Mouse (Mus musculus) embryo, embryonic 11.5 days (tissue): Measurements from ENCODE around the gene Gm44596.
A peak's percentile ranks its signal among the peaks of the same experiment; 100 is the strongest.
"Not testable (repeated sequence)": the region's sequence is repeated elsewhere in the genome, so short reads cannot be mapped to it uniquely, and the experiment has no call there.

Experiments used
- DNase-seq: peaks from one replicate; pipeline ENCODE4 v3.0.0-alpha.2; 2012; ENCODE audit warnings: low read depth, low spot score

Gm44596 gene

DNA sequence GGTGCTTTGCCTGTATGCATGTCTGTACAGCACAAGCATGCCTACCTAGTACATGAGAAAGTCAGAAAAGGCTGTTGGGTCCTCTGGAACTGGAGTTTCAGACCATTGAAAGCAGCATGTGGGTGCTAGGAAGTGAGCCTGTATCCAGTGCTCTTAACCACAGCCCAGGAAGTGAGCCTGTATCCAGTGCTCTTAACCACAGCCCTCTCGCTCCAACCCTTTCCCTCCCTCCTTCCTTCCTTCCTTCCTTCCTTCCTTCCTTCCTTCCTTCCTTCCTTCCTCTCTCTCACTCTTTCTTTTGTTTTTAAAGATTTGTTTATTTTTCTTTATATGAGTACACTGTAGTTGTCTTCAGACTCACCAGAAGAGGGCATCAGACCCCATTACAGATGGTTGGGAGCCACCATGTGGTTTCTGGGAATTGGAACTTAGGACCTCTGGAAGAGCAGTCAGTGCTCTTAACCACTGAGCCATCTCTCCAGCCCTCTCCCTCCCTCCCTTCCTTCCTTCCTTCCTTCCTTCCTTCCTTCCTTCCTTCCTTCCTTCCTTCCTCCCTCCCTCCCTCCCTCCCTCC lies 5.4 kb downstream of the Gm44596 start:
- not testable (repeated sequence) for DNase-seq

DNA sequence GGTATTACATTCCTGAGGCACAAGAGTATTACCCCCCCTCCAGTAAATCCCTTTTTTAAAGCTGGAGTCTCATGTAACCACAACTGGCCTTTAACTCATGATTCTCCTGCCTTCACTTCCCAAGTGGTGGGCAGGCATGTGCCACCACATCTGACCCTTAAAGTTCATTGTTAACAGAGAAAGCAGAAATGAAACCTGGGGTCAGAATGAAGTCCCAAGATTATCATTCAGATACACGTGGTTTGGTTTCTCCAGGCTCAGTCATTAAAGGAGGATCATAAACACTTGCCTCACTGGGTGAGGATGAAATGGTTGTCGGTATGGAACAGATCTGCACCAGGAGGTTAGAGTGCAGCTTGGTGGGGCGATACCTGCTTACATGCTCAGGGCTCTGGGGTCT lies 6.0 kb downstream of the Gm44596 start:
- DNase-seq: no peak

DNA sequence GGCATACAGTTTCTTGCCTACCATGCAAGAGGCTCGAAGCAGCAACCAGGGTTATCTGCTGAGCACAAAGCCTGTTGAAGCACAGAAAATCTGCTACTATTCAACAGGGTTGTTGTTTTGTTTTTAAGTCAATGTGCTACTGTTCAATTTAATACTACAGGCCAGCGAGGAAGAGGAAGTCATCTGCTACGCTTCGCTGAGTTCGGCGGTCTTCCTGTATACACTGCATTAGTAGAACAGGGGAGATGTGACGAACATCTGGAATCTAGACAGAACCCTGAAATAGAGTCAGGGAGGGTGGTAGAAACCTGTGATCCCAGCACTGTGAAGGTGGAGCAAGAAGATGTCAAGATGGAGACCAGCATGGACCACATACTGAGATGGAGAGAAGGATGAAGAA lies 8.4 kb downstream of the Gm44596 start:
- DNase-seq: no peak

DNA sequence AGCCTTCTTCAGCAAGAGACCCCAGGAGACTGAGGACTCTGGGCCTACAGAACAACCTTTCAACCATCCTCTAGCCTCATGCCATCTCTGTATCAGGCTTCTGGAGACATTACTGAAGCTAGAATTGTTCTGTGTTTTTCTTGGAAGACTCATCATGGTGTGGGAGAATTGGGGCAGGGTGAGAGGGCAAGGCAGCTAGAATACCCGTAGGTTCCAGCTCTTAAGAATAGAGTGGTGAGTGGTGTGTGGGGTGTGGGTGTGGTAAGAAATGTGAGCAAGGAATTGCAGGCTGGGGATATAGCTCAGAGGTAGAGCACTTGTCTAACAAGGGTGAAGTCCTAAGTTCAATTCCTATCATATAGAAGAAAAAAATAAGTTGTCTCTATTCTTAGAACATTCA lies 9.7 kb downstream of the Gm44596 start:
- no peak for DNase-seq

DNA sequence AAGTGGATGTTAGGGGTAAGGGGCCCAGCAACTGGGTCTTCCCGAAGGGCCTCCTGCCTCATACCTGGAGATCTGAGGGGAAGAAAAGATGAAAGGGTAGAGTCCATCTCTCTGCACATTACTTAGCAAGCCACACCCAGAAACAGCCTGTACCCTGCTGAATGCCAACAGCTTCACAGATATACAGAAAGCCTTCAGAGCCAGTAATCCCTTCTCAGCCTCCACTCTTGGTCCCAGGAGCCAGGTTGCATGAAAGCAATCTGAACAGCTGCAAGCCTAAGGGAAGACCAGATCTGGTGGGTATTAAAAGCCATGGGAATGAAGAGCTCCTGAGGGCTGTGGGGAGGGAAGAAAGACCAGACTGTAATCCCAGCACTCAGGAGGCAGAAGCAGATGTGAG lies 13.9 kb downstream of the Gm44596 start:
- DNase-seq: no peak

DNA sequence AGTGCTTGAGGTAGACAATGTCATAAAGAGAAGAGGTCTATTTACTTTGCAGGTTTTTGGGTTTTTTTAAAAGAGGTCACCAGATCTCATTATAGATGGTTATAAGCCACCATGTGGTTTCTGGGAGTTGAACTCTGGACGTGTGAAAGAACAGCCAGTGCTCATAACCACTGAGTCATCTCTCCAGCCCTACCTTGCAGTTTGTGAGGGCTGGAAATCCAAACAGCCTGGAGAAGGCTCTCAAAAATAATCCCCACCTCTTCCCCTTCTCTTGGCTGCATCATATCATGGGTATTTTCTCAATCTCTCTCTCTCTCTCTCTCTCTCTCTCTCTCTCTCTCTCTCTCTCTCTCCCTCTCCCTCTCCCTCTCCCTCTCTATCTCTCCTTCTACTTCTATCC lies 15.4 kb downstream of the Gm44596 start:
- DNase-seq: no peak

DNA sequence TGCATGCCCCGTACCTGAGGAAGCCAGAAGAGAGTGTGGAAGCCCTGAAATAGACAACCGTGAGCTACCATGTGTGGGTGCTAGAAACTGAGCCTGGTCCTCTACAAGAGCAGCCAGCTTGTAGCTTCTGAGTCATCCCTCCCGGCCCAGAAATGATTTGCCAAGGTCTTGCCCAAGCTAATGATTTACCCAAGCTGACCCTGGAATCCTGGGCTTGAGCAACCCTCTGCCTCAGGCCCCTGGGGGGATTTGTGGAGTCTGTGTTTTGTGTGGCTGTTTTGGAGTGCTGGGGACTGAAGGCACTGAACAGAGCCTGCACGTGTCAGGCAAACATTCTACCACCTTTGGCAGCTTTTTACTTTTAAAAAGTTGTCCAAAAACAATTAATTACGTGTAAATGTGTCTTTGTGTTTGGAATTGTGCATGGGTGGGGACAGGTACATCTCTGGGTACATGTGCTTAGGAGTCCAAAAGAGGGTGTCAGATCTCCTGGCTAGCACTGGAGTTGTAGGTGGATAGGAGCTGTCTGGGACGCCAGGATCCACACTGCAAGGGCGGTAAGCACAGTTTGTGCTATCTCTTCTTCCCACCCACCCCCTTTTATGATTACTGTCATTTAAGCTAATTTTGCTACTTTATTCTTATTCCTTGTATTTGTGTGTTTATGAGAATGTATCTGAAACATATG lies 22.4 kb downstream of the Gm44596 start:
- DNase-seq: no peak

DNA sequence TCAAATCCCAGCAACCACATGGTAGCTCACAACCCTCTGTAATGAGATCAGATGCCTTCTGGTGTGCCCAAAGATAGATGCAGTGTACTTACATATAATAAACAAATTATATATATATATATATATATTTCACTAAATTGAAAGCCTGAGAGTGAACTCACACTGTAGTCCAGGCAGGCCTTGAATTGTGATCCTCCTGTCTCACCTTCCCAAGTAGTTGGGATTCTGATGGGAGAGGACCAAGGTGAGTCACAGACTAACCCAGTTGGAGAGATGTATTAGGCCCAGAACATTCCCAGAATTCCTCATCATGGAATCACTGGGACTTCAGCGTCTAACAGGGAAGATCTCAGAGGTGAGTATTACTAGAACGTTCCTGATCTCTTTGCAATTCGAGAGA lies 23.7 kb downstream of the Gm44596 start, which contains the start of gene Nrip2:
Gene Nrip2, plus strand, starts transcription at position 301 of the 400 bp plus-strand sequence.
- no peak for DNase-seq

DNA sequence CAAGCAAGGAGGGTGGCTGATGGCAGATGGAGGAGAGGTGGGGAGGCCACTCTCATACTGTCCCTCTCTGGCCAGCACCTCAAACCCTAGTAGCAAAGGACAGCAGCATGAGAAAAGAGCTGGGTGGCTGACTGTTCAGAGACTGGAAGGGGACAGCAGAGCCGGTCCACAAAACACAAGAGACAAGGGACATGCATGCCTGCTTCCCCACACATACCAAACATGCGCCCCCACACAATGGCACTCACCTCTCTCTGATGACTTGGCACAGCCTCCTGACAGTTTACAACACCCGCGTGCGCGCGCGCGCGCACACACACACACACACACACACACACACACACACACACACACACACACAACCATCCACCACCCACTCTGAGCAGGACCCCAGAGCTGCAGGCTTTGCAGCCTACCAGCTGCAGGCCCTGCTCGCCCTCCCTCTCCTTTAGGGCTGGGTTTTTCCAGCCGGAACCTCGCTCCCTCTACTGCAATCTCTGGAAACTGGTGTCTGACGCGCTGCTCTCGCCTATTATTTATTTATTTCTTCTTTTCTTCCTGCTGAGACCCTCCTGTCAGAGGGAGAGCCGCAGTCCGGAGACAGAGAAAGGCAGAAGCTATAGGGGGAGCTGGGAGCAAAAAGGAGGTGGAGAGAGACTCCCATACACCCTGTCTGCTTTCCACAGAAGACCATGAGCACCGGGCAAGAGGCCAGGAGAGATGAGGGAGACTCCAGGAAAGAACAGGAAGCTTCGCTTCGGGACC lies 24.3 kb downstream of the Gm44596 start:
- DNase-seq: no peak

DNA sequence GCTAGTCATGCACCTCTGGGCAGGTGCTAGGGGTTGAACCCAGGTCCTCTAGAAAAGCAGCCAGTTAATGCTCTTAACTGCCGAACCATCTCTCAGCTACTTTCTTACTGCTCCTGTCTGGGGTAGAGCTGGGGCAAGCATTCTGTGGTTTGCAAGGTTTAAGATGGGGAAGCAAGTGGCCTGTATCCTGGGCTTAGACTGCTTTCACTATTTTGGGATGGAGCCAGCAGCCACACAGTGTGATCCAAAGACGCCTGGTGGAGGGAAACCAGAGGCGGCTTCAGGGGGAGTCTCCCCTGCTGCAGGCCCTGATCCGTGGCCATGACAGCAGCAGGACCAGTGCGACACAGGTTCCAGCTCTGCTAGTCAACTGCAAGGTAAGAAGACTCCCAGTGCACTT lies 29.4 kb downstream of the Gm44596 start:
- DNase-seq: no peak

DNA sequence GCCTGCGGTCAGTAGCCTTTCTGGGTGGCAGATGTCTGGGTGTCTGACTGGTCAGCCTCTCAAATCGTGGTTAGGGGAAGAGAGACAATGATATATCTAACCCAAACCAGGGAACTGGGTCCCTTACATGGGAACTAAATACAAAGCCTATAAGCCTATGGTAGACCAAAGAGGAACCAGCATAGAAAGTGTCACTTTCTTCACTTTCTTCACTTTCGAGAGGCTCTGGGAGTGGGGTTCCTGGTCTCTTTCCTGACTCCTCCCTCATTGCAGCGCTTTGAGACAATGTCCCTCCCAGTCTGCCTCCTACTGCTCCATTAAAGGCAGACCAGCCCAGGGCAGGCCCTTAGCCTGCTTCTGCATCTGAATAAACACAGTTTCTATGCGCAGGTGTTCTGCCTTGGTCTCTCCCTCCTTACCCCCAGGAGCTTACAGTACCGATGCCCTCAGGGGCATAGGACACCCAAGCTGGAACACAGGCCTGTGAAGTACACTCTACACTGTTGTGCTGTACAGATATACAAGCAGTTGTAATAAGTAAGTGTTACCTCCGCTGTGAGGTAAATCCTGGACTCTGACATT lies 33.3 kb downstream of the Gm44596 start:
- no peak for DNase-seq

DNA sequence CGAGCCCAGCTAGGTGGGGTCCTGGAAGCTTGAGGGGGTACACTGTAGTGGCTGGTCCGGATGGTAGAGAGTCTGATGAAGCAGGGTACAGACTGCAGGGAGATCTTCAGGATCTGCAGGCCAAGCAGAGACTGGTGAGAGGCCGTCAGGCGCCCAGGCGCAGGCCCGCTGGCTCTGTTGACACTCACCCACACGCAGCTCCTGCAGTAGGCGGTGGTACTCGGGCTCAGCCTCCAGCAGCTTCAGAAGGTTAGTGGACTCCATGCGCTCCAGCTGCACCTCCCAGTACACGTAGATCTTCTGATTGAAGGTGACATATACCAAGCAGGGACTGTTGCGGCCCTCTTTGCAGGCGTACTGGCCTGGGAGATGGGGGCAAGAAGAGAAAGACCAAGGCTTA lies 35.0 kb downstream of the Gm44596 start:
- no peak for DNase-seq

DNA sequence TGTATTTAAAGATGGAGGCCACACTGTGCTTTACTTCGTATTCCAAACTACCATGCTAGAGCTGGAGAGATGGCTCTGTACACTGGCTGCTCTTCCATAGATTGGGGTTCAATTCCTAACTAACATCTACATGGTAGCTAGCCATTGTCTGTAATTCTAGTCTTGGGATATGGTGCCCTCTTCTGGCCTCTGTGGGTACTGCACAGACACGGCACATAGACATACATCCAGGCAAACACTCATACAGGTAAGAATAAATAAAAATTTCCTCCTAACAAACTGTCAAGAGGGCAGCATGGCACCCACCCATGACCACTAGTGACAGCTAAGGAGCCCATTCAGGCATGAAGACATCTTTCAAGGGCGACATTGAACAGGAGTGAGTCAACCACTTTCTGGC lies 35.8 kb downstream of the Gm44596 start:
- peak; percentile 60 for DNase-seq

DNA sequence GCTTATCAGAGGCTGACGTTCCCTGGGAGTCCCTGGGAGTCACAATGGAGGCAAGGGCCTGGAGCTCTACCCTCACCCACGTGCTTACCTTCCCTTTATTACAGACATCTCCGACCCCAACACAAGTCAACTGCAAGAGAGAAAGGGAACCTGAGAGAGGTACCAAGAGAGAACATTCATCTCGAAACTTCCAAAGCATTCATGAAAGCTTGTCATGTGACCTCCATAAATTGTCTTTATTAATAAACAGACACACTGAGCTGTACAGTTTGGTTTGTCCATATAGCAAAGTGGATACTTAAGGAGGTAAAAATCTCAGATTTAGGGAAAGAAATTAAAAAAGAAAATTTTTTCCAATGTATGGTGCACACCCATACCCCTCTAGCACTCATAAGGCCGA lies 40.9 kb downstream of the Gm44596 start:
- DNase-seq: no peak

DNA sequence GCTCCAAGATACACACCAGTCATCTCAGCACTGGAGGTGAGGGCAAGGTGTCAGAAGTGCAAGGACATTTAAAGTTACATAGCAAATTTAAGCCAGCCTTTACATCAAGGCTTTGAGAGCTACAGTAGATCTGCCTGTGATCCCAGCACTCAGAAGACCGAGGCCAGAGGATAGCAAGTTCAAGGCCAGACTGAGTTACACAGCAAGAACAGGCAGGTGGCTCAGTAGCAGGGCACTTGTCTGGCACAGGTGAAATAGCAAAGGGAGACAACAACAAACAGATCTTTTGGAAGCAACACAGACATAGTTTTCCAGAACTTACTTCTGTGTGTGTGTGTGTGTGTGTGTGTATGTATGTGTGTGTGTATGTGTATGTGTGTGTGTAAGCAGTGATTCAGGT lies 42.8 kb downstream of the Gm44596 start:
- DNase-seq: no peak

DNA sequence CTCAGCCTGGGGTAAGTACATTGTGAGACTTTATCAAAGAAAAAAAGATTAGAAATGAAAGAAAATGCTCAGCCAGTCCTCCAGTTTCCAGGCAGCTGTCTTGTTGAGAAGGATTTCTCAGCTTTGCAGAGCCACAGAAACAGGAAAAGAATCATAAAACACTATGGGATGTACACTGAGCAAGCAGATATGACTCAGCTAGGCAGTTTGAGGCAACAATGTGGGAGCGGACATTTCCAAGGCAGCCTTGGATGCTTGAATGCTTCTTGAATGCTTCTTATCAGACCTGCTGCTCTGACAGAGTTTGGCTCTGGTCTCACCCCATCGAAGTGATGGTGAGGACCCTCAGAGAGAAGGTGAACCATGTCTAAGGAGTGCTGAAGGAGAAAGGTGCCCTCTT lies 45.7 kb downstream of the Gm44596 start:
- no peak for DNase-seq

DNA sequence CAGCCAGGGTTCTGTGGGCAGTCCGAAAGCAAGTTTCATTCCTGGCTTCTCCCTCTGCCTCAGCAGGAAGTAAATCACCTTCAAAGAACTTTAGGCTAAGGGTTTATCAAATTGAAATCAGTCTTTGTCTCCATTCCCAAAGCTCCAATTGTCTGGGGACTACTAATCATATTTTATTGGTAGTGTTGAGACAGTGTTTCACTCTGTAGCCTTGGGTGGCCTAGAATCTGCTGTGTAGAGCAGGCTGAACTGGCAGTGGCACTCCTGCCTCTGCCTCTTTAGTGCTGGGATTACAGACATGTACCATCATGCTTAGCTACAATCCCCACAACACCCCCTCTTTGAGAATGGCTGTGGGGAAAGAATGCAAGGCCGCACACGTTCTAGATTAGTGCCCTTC lies 46.2 kb downstream of the Gm44596 start:
- DNase-seq: no peak

DNA sequence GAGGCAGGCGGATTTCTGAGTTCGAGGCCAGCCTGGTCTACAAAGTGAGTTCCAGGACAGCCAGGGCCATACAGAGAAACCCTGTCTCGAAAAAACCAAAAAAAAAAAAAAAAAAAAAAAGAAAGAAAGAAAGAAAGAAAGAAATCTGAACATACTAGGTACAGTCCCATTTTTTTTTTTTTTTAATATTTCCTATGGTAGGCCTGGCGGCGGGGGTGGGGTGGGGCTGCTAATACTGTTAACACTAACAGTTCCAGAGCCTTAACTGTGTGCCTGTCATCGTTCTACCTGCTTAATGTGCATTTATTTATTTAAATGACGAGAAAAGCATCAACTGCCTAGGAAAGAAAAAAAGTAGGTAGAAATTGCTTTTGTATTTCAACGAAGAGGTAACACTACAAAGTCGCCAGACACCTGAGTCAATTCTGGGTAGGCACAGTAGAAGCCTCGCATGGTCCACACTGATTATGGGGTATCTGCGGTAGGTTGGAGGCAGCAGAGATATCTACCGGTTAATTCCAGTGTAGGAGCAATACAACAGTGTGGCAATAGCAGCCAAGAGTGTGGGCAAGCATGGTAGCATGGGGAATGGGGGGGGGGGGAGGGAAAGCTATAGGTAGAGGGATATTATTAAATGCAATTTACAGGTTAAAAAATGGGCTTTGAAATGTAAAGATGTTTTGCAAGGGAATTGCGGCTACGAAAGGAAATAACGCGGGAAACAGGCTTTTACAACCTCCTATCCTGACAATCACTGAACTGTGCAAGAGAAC lies 48.4 kb downstream of the Gm44596 start:
- DNase-seq: no peak

DNA sequence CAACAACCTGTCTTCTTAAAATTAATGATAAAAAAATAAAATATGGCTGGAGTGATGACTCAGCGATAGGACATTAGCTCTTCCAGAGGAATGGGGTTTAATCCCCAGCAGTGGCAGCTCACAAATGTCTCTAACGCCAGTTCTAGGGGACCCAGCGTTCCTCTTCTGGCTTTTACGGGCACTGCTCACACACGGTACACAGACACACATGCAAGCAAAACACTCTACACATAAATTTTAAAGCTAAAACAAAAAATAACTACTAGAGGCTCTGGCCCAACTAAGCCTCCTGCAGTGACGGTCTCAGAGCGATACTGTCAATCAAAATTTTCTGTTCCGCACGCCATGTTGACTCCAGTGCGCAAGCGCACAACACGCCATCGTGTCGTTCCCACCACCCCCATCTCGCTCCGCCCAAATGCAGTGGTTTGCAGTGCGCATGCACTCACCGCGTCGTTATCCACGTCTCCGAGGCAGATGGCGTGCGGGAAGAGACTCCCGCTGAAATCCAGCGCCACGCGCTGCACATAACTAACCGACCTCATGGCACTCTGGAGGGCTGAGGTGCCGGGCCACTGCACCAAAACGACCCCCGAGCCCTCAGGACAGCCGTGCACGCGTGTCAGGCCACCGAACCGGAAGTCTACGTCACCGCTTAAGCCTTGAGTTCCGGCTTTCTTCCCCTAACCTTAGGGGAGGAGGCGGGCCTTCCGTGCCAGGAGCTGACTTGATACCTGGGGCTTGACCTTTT lies 49.1 kb downstream of the Gm44596 start, which contains the start of gene Itfg2:
Gene Itfg2, minus strand, starts transcription at position 663 of the 751 bp plus-strand sequence.
- DNase-seq: peak; percentile 94

DNA sequence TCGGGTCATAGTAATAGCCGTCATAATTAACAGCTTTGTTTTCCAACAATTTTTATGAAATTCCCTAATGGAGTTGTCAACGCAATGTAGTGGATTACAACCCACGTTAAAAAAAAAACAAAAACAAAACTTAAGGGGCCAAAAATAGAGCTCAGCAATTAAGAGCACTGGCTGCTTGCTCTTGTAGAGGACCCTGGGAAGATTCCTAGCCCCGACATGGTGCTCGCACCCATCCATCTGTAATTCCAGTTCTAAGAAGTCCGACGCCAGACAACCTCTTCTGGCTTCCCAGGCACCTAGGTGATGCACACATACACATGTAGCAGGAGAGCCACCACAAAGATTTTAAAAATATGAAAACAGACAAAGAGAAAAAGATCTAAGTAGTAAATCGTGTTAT lies 49.7 kb downstream of the Gm44596 start:
- no peak for DNase-seq

DNA sequence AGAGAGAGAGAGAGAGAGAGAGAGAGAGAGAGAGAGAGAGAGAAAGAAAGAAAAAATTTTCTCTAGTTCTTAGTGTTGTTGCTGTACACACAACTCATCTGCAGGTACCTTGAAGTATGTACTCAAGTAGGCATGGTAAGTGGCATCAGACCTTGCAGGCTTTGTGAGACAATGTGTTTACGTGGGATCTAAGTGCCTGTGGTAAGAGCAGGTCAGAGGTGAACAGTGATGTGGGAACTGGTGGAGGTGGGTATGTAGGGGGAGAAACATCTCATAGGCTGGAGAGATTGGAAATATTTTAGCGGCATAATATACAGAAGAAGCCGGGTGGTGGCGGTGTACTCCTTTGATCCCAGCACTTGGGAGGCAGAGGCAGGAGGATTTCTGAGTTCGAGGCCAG lies 52.3 kb downstream of the Gm44596 start:
- no peak for DNase-seq
